Mouse (Mus musculus) bone marrow macrophage, adult 2 months (primary cell): ENCODE data around the gene Pdcl2.

Source experiments
- CTCF ChIP-seq: IDR thresholded peaks from 2 replicates; pipeline ENCODE4 v1.5.1; 2012; ENCODE audit warnings: low read depth, mild to moderate bottlenecking, low read length, moderate library complexity
- POLR2A ChIP-seq: IDR thresholded peaks from 2 replicates; pipeline ENCODE4 v1.6.1; 2012; ENCODE audit warnings: mild to moderate bottlenecking, low read depth, low read length, borderline replicate concordance

DNA sequence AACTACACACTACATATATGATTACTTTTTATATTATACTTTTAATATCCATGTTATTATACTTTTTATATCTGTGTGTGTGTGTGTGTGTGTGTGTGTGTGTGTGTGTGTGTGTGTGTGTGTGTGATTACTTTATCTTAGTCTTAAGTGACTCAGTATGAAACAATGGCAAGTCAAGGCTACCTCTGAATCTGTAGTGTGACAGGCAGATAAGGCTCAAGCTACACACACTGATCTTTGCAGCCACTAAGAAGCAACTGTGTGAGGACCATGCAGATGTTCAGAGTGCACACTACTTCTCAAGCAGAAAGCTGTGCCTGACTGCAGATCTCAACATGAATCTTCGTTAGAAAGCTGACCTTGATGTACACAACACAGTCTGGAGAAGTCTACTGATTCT is 47.1 kb downstream of the Pdcl2 start:
- no peak for TF ChIP-seq POLR2A
- TF ChIP-seq CTCF = no peak
